Mouse (Mus musculus): ENCODE results near the gene Rnh1. TPM values are rescaled to one million over a fixed set of nuclear protein-coding genes. Genes with fewer than 3 reads are reported as not detected.

Rnh1 gene
- polyA plus RNA-seq, 1 experiment from 2014 or later: 92.2 TPM

GRCm38 (mm10) chr7:141204546-141204945 is 31.9 kb upstream of the Rnh1 start:
- H3K27ac ChIP-seq (replicated peaks): no peak overlapping the region
- no peak for ATAC-seq (ENCODE audit: extremely low read depth, insufficient number of reproducible peaks, low FRiP score, low TSS enrichment)
- WGBS: 71% methylated on average over 3 of the region's 3 CpGs
- no peaks in the 10 kb centered on the region for H3K9me3 ChIP-seq
- H3K4me1 ChIP-seq: no peaks in the 10 kb centered on the region
- H3K4me2 ChIP-seq: no peak overlapping the region
- no peaks in the 10 kb centered on the region for H3K36me3 ChIP-seq
- no peaks in the 10 kb centered on the region; the same call in 1 of the 2 replicates for H3K27me3 ChIP-seq (replicated peaks)
- H3K9ac ChIP-seq: no peak overlapping the region
- H3K4me3 ChIP-seq: no peak overlapping the region

- Histone ChIP-seq H3K36me3 (no peaks in the 10 kb centered on the region), H3K27me3 (replicated peaks) (no peaks in the 10 kb centered on the region), H3K27ac (replicated peaks) (no peak overlapping the region), H3K9ac (no peak overlapping the region), H3K4me2 (no peak overlapping the region), H3K4me1 (peaks cover 10% of the 10 kb centered on the region), H3K9me3 (no peaks in the 10 kb centered on the region), H3K4me3 (no peak overlapping the region)
- 85% methylated on average over 4 of the region's 4 CpGs for WGBS
- no peak for ATAC-seq (ENCODE audit: extremely low read depth, insufficient number of reproducible peaks, low FRiP score, low TSS enrichment)
Measured at GRCm38 (mm10) chr7:141198121-141198520, 25.5 kb upstream of the Rnh1 start.

GRCm38 (mm10) chr7:141196619-141197282 is 24.1 kb upstream of the Rnh1 start:
- WGBS: 76% methylated on average over 8 of the region's 8 CpGs
- Histone ChIP-seq H3K27me3 (replicated peaks) (no peaks in the 10 kb centered on the region), H3K36me3 (peaks cover 7% of the 10 kb centered on the region), H3K4me2 (no peak overlapping the region), H3K9me3 (no peaks in the 10 kb centered on the region), H3K4me3 (no peak overlapping the region), H3K27ac (replicated peaks) (no peak overlapping the region), H3K4me1 (peaks cover 23% of the 10 kb centered on the region), H3K9ac (no peak overlapping the region)
- no peak for ATAC-seq (ENCODE audit: extremely low read depth, insufficient number of reproducible peaks, low FRiP score, low TSS enrichment)

GRCm38 (mm10) chr7:141195754-141196153 is 23.1 kb upstream of the Rnh1 start:
- H3K36me3 ChIP-seq: peaks cover 17% of the 10 kb centered on the region
- no peak overlapping the region; the same call in 1 of the 2 replicates for H3K4me2 ChIP-seq
- H3K4me3 ChIP-seq: no peak overlapping the region
- no peak for ATAC-seq (ENCODE audit: extremely low read depth, insufficient number of reproducible peaks, low FRiP score, low TSS enrichment)
- H3K27me3 ChIP-seq (replicated peaks): no peaks in the 10 kb centered on the region
- no peak overlapping the region for H3K9ac ChIP-seq
- H3K9me3 ChIP-seq: no peaks in the 10 kb centered on the region
- 87% methylated on average over 2 of the region's 2 CpGs for WGBS
- H3K4me1 ChIP-seq: peaks cover 29% of the 10 kb centered on the region
- H3K27ac ChIP-seq (replicated peaks): no peak overlapping the region

GRCm38 (mm10) chr7:141194830-141195229 is 22.2 kb upstream of the Rnh1 start:
- Histone ChIP-seq H3K4me3 (peak overlapping the region; percentile 86), H3K4me2 (peak overlapping the region; percentile 93), H3K27me3 (replicated peaks) (no peaks in the 10 kb centered on the region), H3K36me3 (peaks cover 26% of the 10 kb centered on the region), H3K27ac (replicated peaks) (peak overlapping the region; percentile 60), H3K4me1 (peaks cover 29% of the 10 kb centered on the region), H3K9ac (peak overlapping the region; percentile 72), H3K9me3 (no peaks in the 10 kb centered on the region)
- under 1% methylated on average over 28 of the region's 28 CpGs for WGBS
- no peak for ATAC-seq (ENCODE audit: extremely low read depth, insufficient number of reproducible peaks, low FRiP score, low TSS enrichment)

GRCm38 (mm10) chr7:141194409-141194808 is 21.8 kb upstream of the Rnh1 start:
- H3K9me3 ChIP-seq: no peaks in the 10 kb centered on the region
- peak overlapping the region; percentile 60 for H3K27ac ChIP-seq (replicated peaks)

GRCm38 (mm10) chr7:141193948-141194347 is 21.3 kb upstream of the Rnh1 start, which contains the start of the genes Hras and Lrrc56:
Gene Hras (minus strand): TSS chr7:141194005.
Gene Lrrc56 (plus strand): TSS chr7:141194157.
- Histone ChIP-seq H3K4me1 (peaks cover 29% of the 10 kb centered on the region), H3K27ac (replicated peaks) (peak within 1 kb of the TSS; percentile 80), H3K4me3 (peak within 1 kb of the TSS; percentile 86), H3K4me2 (peak within 1 kb of the TSS; percentile 93), H3K27me3 (replicated peaks) (no peaks in the 10 kb centered on the region), H3K9ac (peak within 1 kb of the TSS; percentile 97), H3K9me3 (no peaks in the 10 kb centered on the region), H3K36me3 (peaks cover 35% of the 10 kb centered on the region)
- peak; percentile 96 for ATAC-seq (ENCODE audit: extremely low read depth, insufficient number of reproducible peaks, low FRiP score, low TSS enrichment)
- WGBS: under 1% methylated on average over 38 of the region's 39 CpGs

More at GRCm38 (mm10) chr7:141194409-141194808, 21.8 kb upstream of the Rnh1 start:
- peak overlapping the region; percentile 86 for H3K4me3 ChIP-seq
- peak overlapping the region; percentile 72 for H3K9ac ChIP-seq
- H3K36me3 ChIP-seq: peaks cover 31% of the 10 kb centered on the region
- no peak for ATAC-seq (ENCODE audit: extremely low read depth, insufficient number of reproducible peaks, low FRiP score, low TSS enrichment)
- no peaks in the 10 kb centered on the region for H3K27me3 ChIP-seq (replicated peaks)
- H3K4me2 ChIP-seq: peak overlapping the region; percentile 93
- peaks cover 29% of the 10 kb centered on the region for H3K4me1 ChIP-seq
- under 1% methylated on average over 23 of the region's 23 CpGs for WGBS

GRCm38 (mm10) chr7:141193348-141193856 is 20.7 kb upstream of the Rnh1 start:
- no peaks in the 10 kb centered on the region for H3K9me3 ChIP-seq
- H3K4me1 ChIP-seq: peaks cover 29% of the 10 kb centered on the region
- H3K27ac ChIP-seq (replicated peaks): peak overlapping the region; percentile 80
- peaks cover 38% of the 10 kb centered on the region for H3K36me3 ChIP-seq
- no peaks in the 10 kb centered on the region for H3K27me3 ChIP-seq (replicated peaks)
- peak overlapping the region; percentile 97 for H3K9ac ChIP-seq
- ATAC-seq (ENCODE audit: extremely low read depth, insufficient number of reproducible peaks, low FRiP score, low TSS enrichment): 0 out of 2 replicates have a peak, but pooled peaks have one; percentile 0
- 1% methylated on average over 43 of the region's 43 CpGs for WGBS
- peak overlapping the region; percentile 93 for H3K4me2 ChIP-seq
- peak overlapping the region; percentile 86 for H3K4me3 ChIP-seq

- H3K36me3 ChIP-seq: peaks cover 38% of the 10 kb centered on the region
- no peaks in the 10 kb centered on the region for H3K27me3 ChIP-seq (replicated peaks)
- no peaks in the 10 kb centered on the region for H3K9me3 ChIP-seq
- H3K4me2 ChIP-seq: peak overlapping the region; percentile 93
- H3K9ac ChIP-seq: peak overlapping the region; percentile 97
- peak overlapping the region; percentile 80 for H3K27ac ChIP-seq (replicated peaks)
- WGBS: 32% methylated on average over 12 of the region's 12 CpGs
- ATAC-seq (ENCODE audit: extremely low read depth, insufficient number of reproducible peaks, low FRiP score, low TSS enrichment): no peak
- peak overlapping the region; percentile 86 for H3K4me3 ChIP-seq
- H3K4me1 ChIP-seq: peaks cover 29% of the 10 kb centered on the region
Measured at GRCm38 (mm10) chr7:141192776-141193347, 20.2 kb upstream of the Rnh1 start.

GRCm38 (mm10) chr7:141191796-141192685 is 19.4 kb upstream of the Rnh1 start:
- 0 out of 2 replicates have a peak overlapping the region, but pooled peaks have one; percentile 86 for H3K4me3 ChIP-seq
- peaks cover 38% of the 10 kb centered on the region for H3K36me3 ChIP-seq
- peak overlapping the region; percentile 97 for H3K9ac ChIP-seq
- no peaks in the 10 kb centered on the region for H3K27me3 ChIP-seq (replicated peaks)
- H3K27ac ChIP-seq (replicated peaks): no peak overlapping the region
- 90% methylated on average over 24 of the region's 24 CpGs for WGBS
- no peak for ATAC-seq (ENCODE audit: extremely low read depth, insufficient number of reproducible peaks, low FRiP score, low TSS enrichment)
- peaks cover 29% of the 10 kb centered on the region for H3K4me1 ChIP-seq
- H3K4me2 ChIP-seq: peak overlapping the region; percentile 93
- H3K9me3 ChIP-seq: no peaks in the 10 kb centered on the region

- peaks cover 29% of the 10 kb centered on the region for H3K4me1 ChIP-seq
- 77% methylated on average over 14 of the region's 14 CpGs for WGBS
- no peak overlapping the region for H3K4me3 ChIP-seq
- H3K9me3 ChIP-seq: no peaks in the 10 kb centered on the region
- H3K36me3 ChIP-seq: peaks cover 38% of the 10 kb centered on the region
- no peak overlapping the region for H3K4me2 ChIP-seq
- no peak for ATAC-seq (ENCODE audit: extremely low read depth, insufficient number of reproducible peaks, low FRiP score, low TSS enrichment)
- H3K27me3 ChIP-seq (replicated peaks): no peaks in the 10 kb centered on the region
- H3K9ac ChIP-seq: no peak overlapping the region
- no peak overlapping the region for H3K27ac ChIP-seq (replicated peaks)
Measured at GRCm38 (mm10) chr7:141191036-141191435, 18.4 kb upstream of the Rnh1 start.
